Mouse (Mus musculus): ENCODE measurements around the gene Nr1h2.

DNA sequence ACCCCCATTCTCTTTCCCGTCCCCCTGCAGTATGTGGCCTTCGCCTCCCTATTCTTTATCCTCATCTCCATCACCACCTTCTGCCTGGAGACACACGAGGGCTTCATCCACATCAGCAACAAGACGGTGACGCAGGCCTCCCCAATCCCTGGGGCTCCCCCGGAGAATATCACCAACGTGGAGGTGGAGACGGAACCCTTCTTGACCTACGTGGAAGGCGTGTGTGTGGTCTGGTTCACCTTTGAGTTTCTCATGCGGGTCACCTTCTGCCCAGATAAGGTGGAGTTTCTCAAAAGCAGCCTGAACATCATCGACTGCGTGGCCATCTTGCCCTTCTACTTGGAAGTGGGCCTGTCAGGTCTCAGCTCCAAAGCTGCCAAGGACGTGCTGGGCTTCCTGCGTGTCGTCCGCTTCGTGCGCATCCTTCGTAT lies 41.4 kb upstream of the Nr1h2 start:
- no peak for TF ChIP-seq CTCF (conservative IDR thresholded peaks at IDR 0.05; ENCODE audit: insufficient read depth, insufficient read length, low read depth, low read length)
- TF ChIP-seq POLR2A (IDR thresholded peaks at IDR 0.05; ENCODE audit: low read depth, low read length), result no peak

Data from kidney, adult 2 months (tissue).